Mouse (Mus musculus) gastrocnemius, postnatal 25 days (tissue): Measurements from ENCODE around the gene Il17ra. TPM values are rescaled to one million over a fixed set of nuclear protein-coding genes. Genes with fewer than 3 reads are reported as not detected.

ENCODE experiments used
- DNase-seq: peaks from one replicate; pipeline ENCODE4 v3.0.0; 2022
- total RNA-seq, 2 experiments: library from RNA; stranded (reverse); gene quantifications; 1 replicate in 1 of 2; 2 replicates in 1 of 2; pipeline ENCODE4 v1.2.3; 2021

Il17ra gene
- total RNA-seq, 2 experiments from 2014 or later, result 1.2 to 1.4 TPM

GRCm38 (mm10) chr6:120509975-120510374 lies 46.9 kb downstream of the Il17ra start:
- DNase-seq, result no peak

GRCm38 (mm10) chr6:120510425-120510824 lies 47.4 kb downstream of the Il17ra start:
- DNase-seq, result no peak

- no peak for DNase-seq
Observed at GRCm38 (mm10) chr6:120511212-120511611, 48.2 kb downstream of the Il17ra start.

GRCm38 (mm10) chr6:120516422-120516821 lies 53.4 kb downstream of the Il17ra start:
- DNase-seq, result no peak

GRCm38 (mm10) chr6:120516879-120517278 lies 53.8 kb downstream of the Il17ra start:
- DNase-seq, result no peak

- no peak for DNase-seq
Observed at GRCm38 (mm10) chr6:120517311-120517710, 54.3 kb downstream of the Il17ra start.

GRCm38 (mm10) chr6:120519647-120520046 lies 56.6 kb downstream of the Il17ra start:
- DNase-seq, result no peak

GRCm38 (mm10) chr6:120524796-120525195 lies 61.7 kb downstream of the Il17ra start:
- no peak for DNase-seq

- DNase-seq, result no peak
Observed at GRCm38 (mm10) chr6:120529123-120529522, 66.1 kb downstream of the Il17ra start.

- DNase-seq, result peak; percentile 92
Observed at GRCm38 (mm10) chr6:120531020-120531965, 68.2 kb downstream of the Il17ra start, which contains the start of gene Hdhd5. TSS of gene Hdhd5 (minus strand) at chr6:120531319.

GRCm38 (mm10) chr6:120532594-120532993 lies 69.5 kb downstream of the Il17ra start:
- DNase-seq, result no peak

GRCm38 (mm10) chr6:120536337-120536736 lies 73.3 kb downstream of the Il17ra start:
- DNase-seq, result no peak

Other genes with a start within 250 kb of the Il17ra start
- under 1 TPM in 1 of 2 experiments, not detected in 1; 0.24 TPM for gene D330020A13Rik, start 168.9 kb upstream of the Il17ra start, total RNA-seq
- 1 to 10 TPM; 1.4 to 1.5 TPM for gene B4galnt3, start 168.7 kb upstream of the Il17ra start, total RNA-seq
- gene Kdm5a, start 99.1 kb upstream of the Il17ra start, total RNA-seq, result 10 to 100 TPM; 18.4 to 19.1 TPM
- gene Ccdc77, start 98.9 kb upstream of the Il17ra start, total RNA-seq, result 1 to 10 TPM; 3.2 to 4.3 TPM
- gene Tmem121b, start 30.6 kb downstream of the Il17ra start, total RNA-seq, result not detected
- 10 to 100 TPM; 24.7 to 27.2 TPM for gene Hdhd5, start 68.1 kb downstream of the Il17ra start, total RNA-seq
- 10 to 100 TPM in 1 of 2 experiments, 1 to 10 TPM in 1; 8.6 to 11.4 TPM for gene Cecr2, start 203.1 kb downstream of the Il17ra start, total RNA-seq